Mouse (Mus musculus) lung, postnatal 25 days (tissue): Measurements from ENCODE around the gene C1qtnf7.

Experiments
- DNase-seq: peaks from one replicate; pipeline ENCODE4 v3.0.0; 2022; ENCODE audit warnings: low spot score

Gene C1qtnf7

DNA sequence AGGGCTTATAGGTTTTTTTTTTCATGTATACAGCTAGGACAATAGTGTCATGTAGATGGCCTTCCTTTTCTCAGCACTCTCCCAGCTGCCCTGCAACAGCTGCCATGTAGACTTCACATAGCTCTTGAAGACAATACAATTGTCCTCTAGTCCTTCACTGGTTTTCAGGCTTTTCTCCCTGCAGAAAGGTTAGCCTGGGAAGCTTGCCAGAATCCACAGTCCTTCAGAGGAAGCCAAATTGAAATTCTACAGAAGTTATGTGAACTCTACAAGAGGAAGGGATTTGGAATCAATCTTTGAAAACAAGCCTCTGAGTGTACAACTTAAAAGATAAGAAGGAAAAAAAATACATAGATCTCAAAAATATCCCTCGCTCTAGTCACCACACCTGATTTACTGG lies 94.4 kb downstream of the C1qtnf7 start:
- DNase-seq: no peak

- DNase-seq: no peak
These were observed 106.4 kb downstream of the C1qtnf7 start for GRCm38 (mm10) chr5:43621575-43622299.

DNA sequence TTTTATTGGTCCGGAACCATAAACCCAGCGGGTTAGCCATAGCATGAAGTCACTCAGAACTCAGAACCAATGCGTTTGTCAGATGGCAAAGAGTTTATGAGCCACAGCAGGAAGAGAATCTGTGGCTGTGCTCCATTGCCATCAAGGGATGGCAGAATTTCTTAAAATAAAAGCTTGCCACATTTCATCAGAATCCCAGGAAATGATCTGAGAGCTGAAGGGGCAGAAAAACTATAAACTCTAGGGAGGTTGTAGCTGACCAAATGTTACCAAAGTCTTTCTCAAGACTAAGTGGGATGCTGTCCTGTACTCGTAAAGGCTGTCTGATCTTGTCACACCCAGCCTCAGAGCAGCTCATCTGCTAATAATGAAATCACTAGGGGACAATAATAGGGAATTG lies 110.1 kb downstream of the C1qtnf7 start:
- DNase-seq: no peak

GRCm38 (mm10) chr5:43634071-43634601 lies 118.8 kb downstream of the C1qtnf7 start:
- no peak for DNase-seq

DNA sequence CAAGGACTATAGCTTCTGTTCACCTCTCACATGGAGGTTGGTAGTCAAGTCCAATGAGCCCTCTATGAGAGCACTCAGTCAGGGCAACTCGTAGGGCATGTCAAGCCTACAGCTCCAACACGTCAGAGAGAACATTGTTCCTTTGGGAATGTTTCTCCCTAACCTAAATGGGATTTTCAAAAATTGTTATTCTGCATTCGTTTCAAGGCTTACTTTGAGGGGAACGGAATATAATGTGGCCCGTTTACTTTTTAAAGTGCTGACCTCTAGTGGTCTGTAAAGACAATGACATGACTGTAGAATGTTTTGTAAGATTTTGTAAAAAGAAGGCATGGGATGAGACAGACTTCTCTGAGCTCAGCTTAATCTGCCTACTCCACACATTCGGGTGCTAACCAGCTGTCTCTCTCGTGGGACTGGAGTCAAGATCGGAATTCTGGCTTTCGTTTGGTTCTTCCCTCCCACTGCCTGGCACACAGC lies 119.3 kb downstream of the C1qtnf7 start:
- no peak for DNase-seq

GRCm38 (mm10) chr5:43645020-43645419 lies 129.7 kb downstream of the C1qtnf7 start:
- DNase-seq: no peak

GRCm38 (mm10) chr5:43647098-43647774 lies 131.9 kb downstream of the C1qtnf7 start:
- no peak for DNase-seq

DNA sequence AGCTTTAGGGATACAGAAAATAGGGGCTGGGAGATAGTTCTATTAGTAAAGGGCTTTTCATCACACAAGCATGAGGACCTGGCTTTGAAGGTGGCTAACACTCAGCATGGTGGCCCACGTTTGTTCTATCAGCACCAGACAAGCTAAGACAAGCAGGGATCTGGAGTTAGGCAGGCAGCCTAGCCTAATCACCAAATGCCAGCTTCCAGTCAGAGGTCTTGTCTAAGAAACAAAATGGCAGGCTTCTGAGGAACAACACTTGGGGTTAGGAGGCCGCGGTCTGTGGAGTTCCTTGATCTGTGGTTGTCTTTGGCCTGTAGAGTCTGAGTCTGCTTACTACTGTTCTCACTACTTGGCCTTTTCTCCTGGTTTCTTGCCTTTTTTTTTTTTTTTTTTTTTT lies 146.2 kb downstream of the C1qtnf7 start:
- DNase-seq: no peak

- no peak for DNase-seq
These were observed 146.9 kb downstream of the C1qtnf7 start, which contains the start of gene Cc2d2a for GRCm38 (mm10) chr5:43661997-43662961. Gene Cc2d2a (plus strand): TSS chr5:43662346.

DNA sequence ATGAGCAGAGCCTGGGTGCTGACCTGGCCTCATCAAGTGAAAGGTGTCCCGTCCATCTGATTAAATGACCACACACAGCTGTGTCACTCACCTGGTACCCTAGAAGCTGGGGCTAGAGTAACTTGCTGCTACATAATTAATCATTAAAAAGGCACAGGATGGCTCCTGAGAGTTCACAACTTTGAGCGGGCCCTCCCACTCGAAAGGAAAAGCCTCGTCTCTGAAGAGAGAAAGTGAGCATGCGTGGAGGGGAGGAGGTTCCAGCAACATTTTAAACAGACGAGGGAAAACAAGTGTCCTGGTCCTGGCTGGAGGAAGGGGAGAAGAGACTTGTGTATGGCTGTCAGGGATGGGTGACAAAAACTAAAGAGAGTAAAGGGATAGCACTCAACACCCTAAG lies 148.2 kb downstream of the C1qtnf7 start:
- no peak for DNase-seq

DNA sequence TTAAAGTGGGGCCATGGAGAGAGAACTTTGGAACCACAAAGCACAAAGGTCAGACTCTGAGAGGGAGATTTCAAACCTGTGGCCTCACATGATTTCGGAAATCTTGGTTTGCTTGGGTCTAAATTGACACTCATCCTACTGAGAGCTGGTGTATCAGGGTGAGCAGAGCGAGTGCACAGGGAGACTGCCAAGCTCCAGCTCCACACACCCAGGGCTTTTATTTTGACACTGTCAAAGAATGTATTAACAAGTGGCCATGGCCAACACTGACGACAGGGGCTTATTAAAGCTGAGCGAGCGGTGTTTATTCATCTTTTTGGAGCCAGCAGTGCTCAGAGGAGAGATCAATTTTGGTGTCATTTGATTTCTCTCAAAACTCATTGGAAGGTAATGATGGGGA lies 149.8 kb downstream of the C1qtnf7 start:
- DNase-seq: peak; percentile 21
